Mouse (Mus musculus) heart, adult 8-10 months (tissue): ENCODE measurements at regions not wholly inside any gene's neighbourhood (a gene's known extent, or its start where the extent isn't known, plus 50 kb on each side); places are given as distances from the start of the nearest gene placed in this dataset.

Experiments
- DNase-seq: peaks from one replicate; pipeline ENCODE4 v3.0.0; 2022; ENCODE audit warnings: low spot score

GRCm38 (mm10) chr14:89242159-89242558, 771.0 kb upstream of the Pcdh20 start:
- no peak for DNase-seq

GRCm38 (mm10) chr14:89236501-89236900, 765.3 kb upstream of the Pcdh20 start:
- no peak for DNase-seq

GRCm38 (mm10) chr14:89230482-89230881, 759.3 kb upstream of the Pcdh20 start:
- no peak for DNase-seq

GRCm38 (mm10) chr14:89217390-89217789, 746.2 kb upstream of the Pcdh20 start:
- no peak for DNase-seq

- no peak for DNase-seq
These were observed 710.3 kb upstream of the Pcdh20 start for GRCm38 (mm10) chr14:89181386-89181979.

- DNase-seq: no peak
These were observed 671.9 kb upstream of the Pcdh20 start for GRCm38 (mm10) chr14:89142994-89143686.

- DNase-seq: no peak
These were observed 628.1 kb upstream of the Pcdh20 start for GRCm38 (mm10) chr14:89099296-89099695.

- DNase-seq: no peak
These were observed 618.5 kb upstream of the Pcdh20 start for GRCm38 (mm10) chr14:89089661-89090060.

GRCm38 (mm10) chr14:89076014-89076413, 604.8 kb upstream of the Pcdh20 start:
- peak; percentile 2 for DNase-seq

GRCm38 (mm10) chr14:89063971-89064370, 592.8 kb upstream of the Pcdh20 start:
- DNase-seq: no peak

- DNase-seq: no peak
These were observed 591.6 kb upstream of the Pcdh20 start for GRCm38 (mm10) chr14:89062583-89063436.

- DNase-seq: no peak
These were observed 590.1 kb upstream of the Pcdh20 start for GRCm38 (mm10) chr14:89061319-89061718.

- DNase-seq: no peak
These were observed 563.2 kb upstream of the Pcdh20 start for GRCm38 (mm10) chr14:89034390-89034789.

- DNase-seq: no peak
These were observed 540.2 kb upstream of the Pcdh20 start for GRCm38 (mm10) chr14:89011440-89011839.

GRCm38 (mm10) chr14:89009648-89010047, 538.5 kb upstream of the Pcdh20 start:
- no peak for DNase-seq

GRCm38 (mm10) chr14:88981895-88982294, 510.7 kb upstream of the Pcdh20 start:
- DNase-seq: no peak

- no peak for DNase-seq
These were observed 504.8 kb upstream of the Pcdh20 start for GRCm38 (mm10) chr14:88976007-88976406.

- DNase-seq: no peak
These were observed 463.4 kb upstream of the Pcdh20 start for GRCm38 (mm10) chr14:88934569-88934968.
